Mouse (Mus musculus) lung, adult 2 months (tissue): ENCODE data around the gene Tnnc1. TPM values are rescaled to one million over a fixed set of nuclear protein-coding genes. Genes with fewer than 3 reads are reported as not detected.

Experiments
- DNase-seq: peaks from one replicate; pipeline ENCODE4 v3.0.0; 2022
- H3K4me1 ChIP-seq: fragments of 200-500 bp; 2 replicates; pipeline ENCODE4 v1.6.1; 2011; ENCODE audit warnings: low read length; ENCODE audit not compliant: control insufficient read depth, insufficient read depth
- H3K4me3 ChIP-seq: fragments of 200-500 bp; replicated peaks from 2 replicates; pipeline ENCODE3; 2011; ENCODE audit warnings: low read depth, mild to moderate bottlenecking, control low read depth, low read length; ENCODE audit errors: extremely low read depth
- CTCF ChIP-seq: fragments of 200-500 bp; IDR thresholded peaks from 2 replicates; pipeline ENCODE4 v1.5.1; 2011; ENCODE audit warnings: mild to moderate bottlenecking, low read length, control low read depth; ENCODE audit not compliant: insufficient read depth
- POLR2A ChIP-seq: fragments of 200-500 bp; IDR thresholded peaks from 2 replicates; pipeline ENCODE4 v1.6.1; 2011; ENCODE audit warnings: low read depth, mild to moderate bottlenecking, control low read depth, low read length, borderline replicate concordance; ENCODE audit errors: extremely low read depth
- WGBS: fragments of 180-500 bp; shearing (Covaris S2); methylation state at CpG from one replicate; pipeline ENCODE4 v1.1.7; 2018; 5-methylcytosine and 5-hydroxymethylcytosine counted together
- polyA plus RNA-seq: library from polyadenylated mRNA; depleted of rRNA; stranded (reverse); fragments of >200 nt; gene quantifications from 2 replicates; pipeline ENCODE4 v1.2.3, GENCODE M21; 2012

Gene Tnnc1
- polyA plus RNA-seq, 1 experiment: 32.2 TPM

- Histone ChIP-seq H3K4me3 (no peak overlapping the region), H3K4me1 (peaks cover 32% of the 10 kb centered on the region)
- WGBS: 37% methylated on average over 6 of the region's 6 CpGs
- TF ChIP-seq CTCF (no peak), POLR2A (peak; percentile 32; the same call in 1 of the 2 replicates)
- DNase-seq: no peak
Observed at GRCm38 (mm10) chr14:31228234-31228633, 20.1 kb downstream of the Tnnc1 start.

- no peak for TF ChIP-seq CTCF
- TF ChIP-seq POLR2A: no peak
- Histone ChIP-seq H3K4me1 (peaks cover 32% of the 10 kb centered on the region), H3K4me3 (no peak overlapping the region)
- no peak for DNase-seq
- WGBS: 58% methylated on average over 8 of the region's 8 CpGs
Observed at GRCm38 (mm10) chr14:31230442-31230841, 22.3 kb downstream of the Tnnc1 start.

- 54% methylated on average over 13 of the region's 13 CpGs for WGBS
- H3K4me3 ChIP-seq: no peak overlapping the region
- peaks cover 22% of the 10 kb centered on the region for H3K4me1 ChIP-seq
- no peak for DNase-seq
- TF ChIP-seq POLR2A (no peak; the same call in 1 of the 2 replicates), CTCF (no peak)
Observed at GRCm38 (mm10) chr14:31232404-31233069, 24.4 kb downstream of the Tnnc1 start.

DNA sequence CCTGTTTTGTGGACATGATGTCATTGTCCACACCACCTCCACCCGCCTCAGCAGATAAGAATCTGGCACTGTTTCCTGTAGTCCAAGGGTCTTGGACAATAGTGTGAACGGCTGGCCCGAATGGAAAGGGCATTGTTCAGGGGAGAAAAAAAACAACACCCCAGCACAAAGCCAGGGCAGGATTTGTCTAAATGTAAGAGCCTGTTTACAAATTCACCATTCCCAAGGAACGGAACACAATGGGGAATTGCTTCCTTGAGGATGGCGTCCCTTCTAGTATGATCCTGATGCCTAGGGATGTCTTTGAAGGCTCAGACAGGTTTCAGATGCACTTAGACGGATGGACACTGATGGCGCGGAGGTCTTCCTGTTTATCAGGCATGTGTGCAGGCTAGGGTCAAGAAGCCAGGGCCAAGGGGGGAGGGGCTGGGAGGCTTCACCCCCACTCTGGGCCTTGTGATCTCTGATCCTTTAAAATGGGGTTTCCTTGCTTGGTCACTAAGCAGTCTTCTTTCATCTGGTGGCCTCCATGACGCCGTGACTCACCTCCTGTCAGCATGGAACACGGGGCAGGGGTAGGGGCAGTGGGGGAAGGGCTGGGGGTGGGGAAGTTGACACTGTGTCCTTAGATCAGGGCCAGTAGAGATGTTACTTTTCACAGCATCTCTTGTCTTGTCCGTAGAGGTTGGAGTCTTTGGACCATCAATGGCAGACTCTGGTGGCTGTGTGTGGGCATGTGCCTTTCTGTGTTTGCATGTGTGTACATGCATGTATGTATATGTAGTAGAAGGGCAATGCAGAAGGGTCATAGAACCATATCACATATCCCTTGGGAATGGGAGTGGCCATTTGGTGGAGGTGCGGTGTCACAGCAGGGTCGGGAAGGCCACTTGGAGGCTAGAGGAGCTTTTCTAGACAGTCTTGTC lies 25.2 kb downstream of the Tnnc1 start:
- TF ChIP-seq CTCF: no peak
- TF ChIP-seq POLR2A: peak; percentile 40; the same call in 1 of the 2 replicates
- 51% methylated on average over 14 of the region's 14 CpGs for WGBS

GRCm38 (mm10) chr14:31233996-31234591 lies 26.0 kb downstream of the Tnnc1 start:
- WGBS: 8% methylated on average over 11 of the region's 11 CpGs
- no peak overlapping the region for H3K4me3 ChIP-seq
- DNase-seq: peak; percentile 80
- peak; percentile 70 for TF ChIP-seq CTCF
- TF ChIP-seq POLR2A: no peak
- H3K4me1 ChIP-seq: peaks cover 10% of the 10 kb centered on the region

More for the DNA sequence above, 25.2 kb downstream of the Tnnc1 start:
- H3K4me3 ChIP-seq: no peak overlapping the region
- peaks cover 16% of the 10 kb centered on the region for H3K4me1 ChIP-seq
- DNase-seq: no peak

- H3K4me3 ChIP-seq: no peak overlapping the region
- peaks cover 2% of the 10 kb centered on the region; the same call in 1 of the 2 replicates for H3K4me1 ChIP-seq
- TF ChIP-seq POLR2A (no peak), CTCF (no peak)
- WGBS: 60% methylated on average over 7 of the region's 7 CpGs
- DNase-seq: no peak
Observed at GRCm38 (mm10) chr14:31237101-31237882, 29.2 kb downstream of the Tnnc1 start.

- WGBS: 70% methylated on average over 3 of the region's 3 CpGs
- Histone ChIP-seq H3K4me3 (no peak overlapping the region), H3K4me1 (no peaks in the 10 kb centered on the region)
- no peak for DNase-seq
- no peak for TF ChIP-seq POLR2A
- no peak for TF ChIP-seq CTCF
Observed at GRCm38 (mm10) chr14:31240528-31240927, 32.4 kb downstream of the Tnnc1 start.

DNA sequence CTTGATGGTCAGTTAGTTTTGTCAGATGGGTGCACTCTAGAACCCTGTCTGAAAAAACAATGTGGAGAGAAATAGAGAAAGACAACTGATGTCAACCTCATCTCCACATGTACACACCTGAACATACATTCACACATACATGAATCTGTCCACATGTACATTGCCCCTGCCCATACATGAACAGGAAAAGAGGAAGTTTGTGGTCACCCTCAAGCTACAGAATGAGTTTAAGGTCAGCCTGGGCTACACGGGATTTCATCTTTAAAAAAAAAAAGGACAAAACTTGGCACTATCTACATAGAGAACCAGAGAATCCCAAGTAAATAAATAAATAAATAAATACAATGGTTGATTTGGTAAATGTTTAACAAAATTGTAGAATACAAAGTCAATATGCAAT lies 36.7 kb downstream of the Tnnc1 start:
- Histone ChIP-seq H3K4me1 (no peaks in the 10 kb centered on the region; the same call in 1 of the 2 replicates), H3K4me3 (no peak overlapping the region)
- no peak for DNase-seq
- TF ChIP-seq POLR2A (no peak), CTCF (no peak)
- 72% methylated on average over 1 of the region's 1 CpGs for WGBS

DNA sequence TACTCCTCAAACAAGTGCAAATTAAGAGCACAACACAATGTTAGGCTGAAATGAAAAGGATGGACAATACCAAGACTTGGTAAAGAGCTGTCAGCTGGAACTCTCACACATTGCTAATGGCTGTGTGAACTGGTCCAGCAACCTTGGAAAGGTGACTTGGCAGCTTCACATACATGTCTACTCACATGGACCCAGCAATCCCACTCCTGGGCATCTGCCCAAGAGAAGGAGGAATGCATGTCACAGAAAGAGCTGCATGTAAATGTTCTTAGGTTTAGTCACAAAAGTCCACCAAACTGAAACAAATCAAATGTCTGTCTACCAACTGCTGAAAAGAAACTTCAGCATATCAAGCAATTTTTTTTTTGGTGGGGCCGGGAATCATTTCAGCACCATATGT lies 37.8 kb downstream of the Tnnc1 start:
- H3K4me1 ChIP-seq: no peaks in the 10 kb centered on the region; the same call in 1 of the 2 replicates
- WGBS: 85% methylated on average over 1 of the region's 1 CpGs
- TF ChIP-seq POLR2A (no peak), CTCF (no peak)
- no peak overlapping the region for H3K4me3 ChIP-seq
- DNase-seq: no peak
